Comparison of ENCODE assay signal across 10 mouse cellular contexts in genomic region chr10:54169320-54169719, GRCm38 (mm10).
DNase-seq lines count a peak whose midpoint lies in the region; ATAC-seq lines count a peak whose summit lies in the region.
"Had no signal": no experiment of that assay in that cellular context is flagged by ENCODE, and none has a peak within 500 bp of the region (broad histone marks: within the 10 kb centered on the region; RNA-seq: fewer than 3 reads in every experiment).

No protein-coding gene starts in this region.

- no peaks in the 10 kb centered on the region for H3K27me3 ChIP-seq in hindbrain, embryonic 15.5 days
- H3K27me3 ChIP-seq in hindbrain, embryonic 12.5 days, result no peaks in the 10 kb centered on the region
- H3K27me3 ChIP-seq: embryonic facial prominence, embryonic 13.5 days had no signal

- no peak overlapping the region for H3K4me2 ChIP-seq in hindbrain, embryonic 15.5 days
- H3K4me2 ChIP-seq in hindbrain, embryonic 12.5 days (replicated peaks), result no peak overlapping the region
- H3K4me2 ChIP-seq: embryonic facial prominence, embryonic 13.5 days had no signal

- H3K4me1 ChIP-seq in hindbrain, embryonic 15.5 days (replicated peaks), result peaks cover 8% of the 10 kb centered on the region; the same call in 1 of the 2 replicates
- H3K4me1 ChIP-seq in hindbrain, embryonic 12.5 days, result no peaks in the 10 kb centered on the region

- H3K36me3 ChIP-seq in hindbrain, embryonic 15.5 days, result no peaks in the 10 kb centered on the region
- H3K36me3 ChIP-seq in hindbrain, embryonic 12.5 days, result no peaks in the 10 kb centered on the region
- H3K36me3 ChIP-seq: embryonic facial prominence, embryonic 13.5 days; G1E had no signal

- peak; percentile 32 for DNase-seq in adipocyte (ENCODE audit: low spot score)
- peak; percentile 5 for DNase-seq in cerebellum, adult 9-10 months
- peak; percentile 7 to 43 for DNase-seq in layer of hippocampus, adult 8-10 months (ENCODE audit: low spot score in 2 of 2)
- DNase-seq in left cerebral cortex, adult 8-10 months (ENCODE audit: low spot score in 2 of 2), result no peak
- no peak for DNase-seq in adrenal gland, postnatal 14 days
- DNase-seq: kidney, postnatal 36 days had no signal

- no peak overlapping the region for H3K27ac ChIP-seq in hindbrain, embryonic 15.5 days (replicated peaks)
- no peak overlapping the region for H3K27ac ChIP-seq in hindbrain, embryonic 12.5 days
- H3K27ac ChIP-seq: embryonic facial prominence, embryonic 13.5 days had no signal

- no peaks in the 10 kb centered on the region for H3K9me3 ChIP-seq in hindbrain, embryonic 15.5 days
- no peaks in the 10 kb centered on the region for H3K9me3 ChIP-seq in hindbrain, embryonic 12.5 days (replicated peaks)
- H3K9me3 ChIP-seq: embryonic facial prominence, embryonic 13.5 days; G1E had no signal

- 41% methylated on average over 7 of the region's 7 CpGs for WGBS in hindbrain, embryonic 15.5 days
- 60% methylated on average over 7 of the region's 7 CpGs for WGBS in hindbrain, embryonic 12.5 days

- no peak overlapping the region for H3K9ac ChIP-seq in hindbrain, embryonic 15.5 days
- no peak overlapping the region for H3K9ac ChIP-seq in hindbrain, embryonic 12.5 days
- H3K9ac ChIP-seq: embryonic facial prominence, embryonic 13.5 days had no signal

- ATAC-seq in hindbrain, embryonic 15.5 days (ENCODE audit: low FRiP score, low read depth), result peak; percentile 81; the same call in 1 of the 2 replicates
- ATAC-seq in hindbrain, embryonic 12.5 days (ENCODE audit: low FRiP score), result no peak

- H3K4me3 ChIP-seq in hindbrain, embryonic 15.5 days, result no peak overlapping the region
- no peak overlapping the region for H3K4me3 ChIP-seq in hindbrain, embryonic 12.5 days
- H3K4me3 ChIP-seq: embryonic facial prominence, embryonic 13.5 days had no signal

Comparison
In these comparisons a context has a peak if more than half of its experiments do, and no peak if none do; other contexts are left out.
1. DNase-seq: peak in adipocyte (single experiment), cerebellum, adult 9-10 months (single experiment) and layer of hippocampus, adult 8-10 months (2 of 2); none in left cerebral cortex, adult 8-10 months (0 of 2) and adrenal gland, postnatal 14 days (single experiment).